Mouse (Mus musculus): ENCODE data around the gene Pmm1.

GRCm38 (mm10) chr15:81950716-81951115 is 10.0 kb downstream of the Pmm1 start:
- TF ChIP-seq EP300 (IDR thresholded peaks at IDR 0.05; ENCODE audit: low read depth), result no peak
- TF ChIP-seq CTCF (IDR thresholded peaks at IDR 0.05; ENCODE audit: low read depth), result no peak
